Mouse (Mus musculus) kidney, postnatal 0 days (tissue): ENCODE measurements around the gene Fance. TPM values are rescaled to one million over a fixed set of nuclear protein-coding genes. Genes with fewer than 3 reads are reported as not detected.
A peak's percentile ranks its signal among the peaks of the same experiment; 100 is the strongest.

Source experiments
- ATAC-seq: fragments of 200-750 bp; cut with Nextera tagmentation; replicated peaks from 2 replicates; pipeline ENCODE4 v1.8.0; 2017; ENCODE audit warnings: low read depth, moderate number of reproducible peaks, moderate TSS enrichment, moderate library complexity; ENCODE audit not compliant: low FRiP score
- DNase-seq: peaks from one replicate; pipeline ENCODE4 v3.0.0-alpha.2; 2016; ENCODE audit warnings: low spot score
- H3K27ac ChIP-seq: fragments of 300-500 bp; sonication (generic); 2 replicates; pipeline ENCODE4 v1.5.1; 2014; ENCODE audit warnings: mild to moderate bottlenecking
- H3K27me3 ChIP-seq: fragments of 300-500 bp; sonication (generic); 2 replicates; pipeline ENCODE4 v1.6.1; 2014; ENCODE audit warnings: low read length, mixed read lengths; ENCODE audit not compliant: insufficient read depth
- H3K36me3 ChIP-seq: fragments of 300-500 bp; sonication (generic); 2 replicates; pipeline ENCODE4 v1.6.1; 2014; ENCODE audit warnings: low read length, mixed read lengths; ENCODE audit not compliant: insufficient read depth
- H3K4me1 ChIP-seq: fragments of 300-500 bp; sonication (generic); replicated peaks from 2 replicates; pipeline ENCODE4 v1.6.1; 2014; ENCODE audit warnings: antibody characterized with exemption, low read length, mixed read lengths; ENCODE audit not compliant: insufficient read depth
- H3K4me2 ChIP-seq: fragments of 300-500 bp; sonication (generic); 2 replicates; pipeline ENCODE4 v1.6.1; 2014; ENCODE audit warnings: mild to moderate bottlenecking, low read length, moderate library complexity, mixed read lengths
- H3K4me3 ChIP-seq: fragments of 300-500 bp; sonication (generic); replicated peaks from 2 replicates; pipeline ENCODE4 v1.5.1; 2014; ENCODE audit warnings: low read depth, low read length
- H3K9ac ChIP-seq: fragments of 300-500 bp; sonication (generic); 2 replicates; pipeline ENCODE4 v1.6.1; 2014; ENCODE audit warnings: low read depth, low read length
- H3K9me3 ChIP-seq: fragments of 300-500 bp; sonication (generic); replicated peaks from 2 replicates; pipeline ENCODE4 v1.6.1; 2016; ENCODE audit warnings: low read length, inconsistent platforms, mixed read lengths
- CTCF ChIP-seq: IDR thresholded peaks from 2 replicates; pipeline ENCODE4 v1.5.1; 2016; ENCODE audit warnings: antibody characterized with exemption, low read depth, mild to moderate bottlenecking, moderate library complexity
- WGBS: fragments of 180-500 bp; shearing (Covaris S2); extraction: QIAGEN DNeasy Blood & Tissue Kit; methylation state at CpG from one replicate; pipeline ENCODE4 v1.1.7; 2014; 5-methylcytosine and 5-hydroxymethylcytosine counted together
- polyA plus RNA-seq: library from polyadenylated mRNA; unstranded; fragments of >200 nt; fragmentation: Nextera tagmentation; extraction: Ambion mirVana; gene quantifications from 2 replicates; pipeline ENCODE4 v1.2.1, GENCODE M21; 2015

Fance gene
- 24.9 and 29.5 TPM in 2 replicates for polyA plus RNA-seq

GRCm38 (mm10) chr17:28313212-28313879 lies at the start of gene Fance:
Fance (plus strand) TSS chr17:28313519.
- TF ChIP-seq CTCF = no peak; the same call in 1 of the 2 replicates
- H3K27me3 ChIP-seq = no peaks in the 10 kb centered on the region
- no peaks in the 10 kb centered on the region for H3K9me3 ChIP-seq
- H3K27ac ChIP-seq = peak within 1 kb of the TSS; percentile 93
- peaks cover 7% of the 10 kb centered on the region for H3K4me1 ChIP-seq
- DNase-seq (peak; percentile 100), ATAC-seq (peak; percentile 96)
- peaks cover 22% of the 10 kb centered on the region; the same call in 1 of the 2 replicates for H3K36me3 ChIP-seq
- H3K9ac ChIP-seq = peak within 1 kb of the TSS; percentile 82
- WGBS = under 1% methylated on average over 60 of the region's 69 CpGs
- H3K4me3 ChIP-seq = peak within 1 kb of the TSS; percentile 76
- peak within 1 kb of the TSS; percentile 94 for H3K4me2 ChIP-seq

GRCm38 (mm10) chr17:28267251-28267650 lies 46.1 kb upstream of the Fance start:
- no peaks in the 10 kb centered on the region for H3K36me3 ChIP-seq
- H3K9me3 ChIP-seq = no peaks in the 10 kb centered on the region
- no peak for DNase-seq
- whole genome bisulfite sequencing = 81% methylated on average over 5 of the region's 5 CpGs
- no peaks in the 10 kb centered on the region for H3K27me3 ChIP-seq
- no peak for TF ChIP-seq CTCF
- H3K4me1 ChIP-seq = peaks cover 10% of the 10 kb centered on the region
- ATAC-seq = no peak
- H3K4me3 ChIP-seq = no peak overlapping the region
- no peak overlapping the region for H3K27ac ChIP-seq
- H3K9ac ChIP-seq = no peak overlapping the region
- H3K4me2 ChIP-seq = no peak overlapping the region

- no peak overlapping the region for H3K9ac ChIP-seq
- H3K4me1 ChIP-seq = peaks cover 6% of the 10 kb centered on the region; the same call in 1 of the 2 replicates
- H3K27ac ChIP-seq = no peak overlapping the region
- H3K4me2 ChIP-seq = no peak overlapping the region
- no peak overlapping the region for H3K4me3 ChIP-seq
- no peaks in the 10 kb centered on the region for H3K9me3 ChIP-seq
- DNase-seq = no peak
- no peak for ATAC-seq
- H3K36me3 ChIP-seq = no peaks in the 10 kb centered on the region
- TF ChIP-seq CTCF = no peak
- 47% methylated on average over 13 of the region's 13 CpGs for WGBS
- H3K27me3 ChIP-seq = no peaks in the 10 kb centered on the region
These were observed 43.2 kb upstream of the Fance start for GRCm38 (mm10) chr17:28270165-28270564.

- no peak for TF ChIP-seq CTCF
- no peak for DNase-seq
- Histone ChIP-seq H3K9ac (0 out of 2 replicates have a peak overlapping the region, but pooled peaks have one; percentile 18), H3K4me1 (no peaks in the 10 kb centered on the region), H3K4me2 (no peak overlapping the region), H3K27ac (peak overlapping the region; percentile 42), H3K36me3 (no peaks in the 10 kb centered on the region), H3K9me3 (no peaks in the 10 kb centered on the region), H3K4me3 (no peak overlapping the region), H3K27me3 (no peaks in the 10 kb centered on the region)
- 69% methylated on average over 12 of the region's 12 CpGs for WGBS
- no peak for ATAC-seq
These were observed 41.6 kb upstream of the Fance start for GRCm38 (mm10) chr17:28271537-28272266.

- H3K27me3 ChIP-seq = no peaks in the 10 kb centered on the region
- no peak overlapping the region for H3K4me3 ChIP-seq
- H3K27ac ChIP-seq = peak overlapping the region; percentile 42
- no peak overlapping the region for H3K4me2 ChIP-seq
- no peak for TF ChIP-seq CTCF
- 0 out of 2 replicates have a peak overlapping the region, but pooled peaks have one; percentile 18 for H3K9ac ChIP-seq
- H3K4me1 ChIP-seq = 0 out of 2 replicates have a peak, but pooled peaks cover 4% of the 10 kb centered on the region
- no peaks in the 10 kb centered on the region for H3K9me3 ChIP-seq
- no peak; the same call in 1 of the 2 replicates for ATAC-seq
- DNase-seq = no peak
- WGBS = 81% methylated on average over 9 of the region's 9 CpGs
- H3K36me3 ChIP-seq = no peaks in the 10 kb centered on the region
These were observed 41.0 kb upstream of the Fance start for GRCm38 (mm10) chr17:28272281-28272680.

GRCm38 (mm10) chr17:28272837-28273236 lies 40.5 kb upstream of the Fance start:
- H3K9ac ChIP-seq = no peak overlapping the region
- no peak for ATAC-seq

More at GRCm38 (mm10) chr17:28272837-28273236, 40.5 kb upstream of the Fance start:
- TF ChIP-seq CTCF = no peak
- Histone ChIP-seq H3K4me3 (no peak overlapping the region), H3K4me1 (0 out of 2 replicates have a peak, but pooled peaks cover 4% of the 10 kb centered on the region), H3K27me3 (no peaks in the 10 kb centered on the region), H3K27ac (0 out of 2 replicates have a peak overlapping the region, but pooled peaks have one; percentile 42), H3K36me3 (no peaks in the 10 kb centered on the region), H3K4me2 (no peak overlapping the region), H3K9me3 (no peaks in the 10 kb centered on the region)
- 66% methylated on average over 6 of the region's 6 CpGs for WGBS
- no peak for DNase-seq
